Mouse (Mus musculus) myocyte (in vitro differentiated cells): ENCODE data around the gene Farp1.

Source experiments
- CEBPB ChIP-seq: IDR thresholded peaks from 2 replicates; pipeline ENCODE4 v1.6.1; 2011; ENCODE audit warnings: mild to moderate bottlenecking, moderate library complexity; ENCODE audit not compliant: poor library complexity, insufficient read depth, severe bottlenecking
- E2F4 ChIP-seq: IDR thresholded peaks from one replicate; pipeline ENCODE4 v1.6.1; 2011; ENCODE audit warnings: mild to moderate bottlenecking, control low read depth, moderate library complexity; ENCODE audit not compliant: insufficient read depth
- MYOD1 ChIP-seq, 3 experiments: IDR thresholded peaks; one replicate each; pipeline ENCODE4 v1.6.1; 2011; ENCODE audit warnings: control low read depth in 2 of 3, low read depth in 2 of 3, mild to moderate bottlenecking in 2 of 3, moderate library complexity in 1 of 3; ENCODE audit not compliant: insufficient read length in 2 of 3, control insufficient read depth in 1 of 3
- MYOG ChIP-seq, 3 experiments: IDR thresholded peaks; one replicate each; pipeline ENCODE4 v1.6.1; 2011; ENCODE audit warnings: control low read depth in 2 of 3, low read depth in 2 of 3, mild to moderate bottlenecking in 2 of 3; ENCODE audit not compliant: insufficient read length in 2 of 3, control insufficient read depth in 1 of 3, insufficient read depth in 1 of 3
- POLR2A ChIP-seq: IDR thresholded peaks from one replicate; pipeline ENCODE4 v1.6.1; 2011; ENCODE audit warnings: low read depth, mild to moderate bottlenecking, control low read depth, moderate library complexity; ENCODE audit not compliant: insufficient read length
- POLR2AphosphoS2 ChIP-seq: IDR thresholded peaks from one replicate; pipeline ENCODE4 v1.6.1; 2011; ENCODE audit warnings: low read depth, control low read depth; ENCODE audit not compliant: insufficient read length
- REST ChIP-seq: IDR thresholded peaks from one replicate; pipeline ENCODE4 v1.6.1; 2011; ENCODE audit warnings: mild to moderate bottlenecking, control low read depth, moderate library complexity; ENCODE audit not compliant: insufficient read depth, insufficient read length
- TCF12 ChIP-seq: IDR thresholded peaks from one replicate; pipeline ENCODE4 v1.6.1; 2011; ENCODE audit warnings: mild to moderate bottlenecking, control low read depth; ENCODE audit not compliant: poor library complexity, insufficient read depth, severe bottlenecking
- TCF3 ChIP-seq: IDR thresholded peaks from one replicate; pipeline ENCODE4 v1.6.1; 2011; ENCODE audit warnings: low read depth, control low read depth; ENCODE audit not compliant: insufficient read length
- USF1 ChIP-seq: IDR thresholded peaks from one replicate; pipeline ENCODE4 v1.6.1; 2011; ENCODE audit warnings: low read depth, mild to moderate bottlenecking, control low read depth, moderate library complexity

DNA sequence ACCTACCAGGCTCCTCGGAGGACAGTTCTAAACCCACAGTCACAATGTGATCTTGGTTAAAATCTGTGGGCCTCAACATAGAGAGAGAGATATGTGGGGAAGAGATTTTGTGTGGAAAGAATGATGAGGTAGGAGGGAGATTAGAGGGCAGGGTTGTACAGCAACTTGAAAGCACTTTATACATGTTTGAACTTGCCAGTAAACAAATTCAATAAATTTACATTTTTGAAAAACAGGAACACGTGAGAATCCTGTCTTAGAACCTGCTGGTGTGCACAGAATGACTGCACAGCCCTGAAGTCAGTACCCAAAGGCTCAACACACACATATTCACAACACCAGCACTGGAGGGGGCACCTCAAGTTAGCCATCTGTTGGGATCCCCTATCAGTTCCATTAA is 276.1 kb downstream of the Farp1 start:
- TF ChIP-seq TCF12 (no peak), POLR2A (no peak), POLR2AphosphoS2 (no peak), MYOG (IDR thresholded peaks at IDR 0.05; ENCODE audit: control insufficient read depth in 1 of 3, insufficient read depth in 1 of 3, insufficient read length in 2 of 3, low read depth in 2 of 3) (no peak), E2F4 (no peak), USF1 (no peak), MYOD1 (IDR thresholded peaks at IDR 0.05; ENCODE audit: control insufficient read depth in 1 of 3, insufficient read length in 2 of 3, low read depth in 2 of 3) (no peak), REST (no peak), CEBPB (no peak), TCF3 (no peak)
